Mouse (Mus musculus) liver, embryonic 13.5 days (tissue): ENCODE data around the gene Actn4. TPM values are rescaled to one million over a fixed set of nuclear protein-coding genes. Genes with fewer than 3 reads are reported as not detected.
A peak's percentile ranks its signal among the peaks of the same experiment; 100 is the strongest.

Experiments
- ATAC-seq: fragments of 200-750 bp; cut with Nextera tagmentation; 2 replicates; pipeline ENCODE4 v1.8.0; 2017; ENCODE audit warnings: low read depth, mild to moderate bottlenecking, moderate number of reproducible peaks, moderate library complexity
- DNase-seq: peaks from one replicate; pipeline ENCODE4 v3.0.0; 2022
- H3K27ac ChIP-seq: fragments of 300-500 bp; sonication (generic); 2 replicates; pipeline ENCODE4 v1.5.1; 2015; ENCODE audit warnings: moderate library complexity, mild to moderate bottlenecking, inconsistent platforms
- H3K27me3 ChIP-seq: fragments of 300-500 bp; sonication (generic); 2 replicates; pipeline ENCODE4 v1.6.1; 2015; ENCODE audit warnings: mild to moderate bottlenecking, inconsistent platforms
- H3K36me3 ChIP-seq: fragments of 300-500 bp; sonication (generic); 2 replicates; pipeline ENCODE4 v1.6.1; 2015; ENCODE audit warnings: mild to moderate bottlenecking, inconsistent platforms
- H3K4me1 ChIP-seq: fragments of 300-500 bp; sonication (generic); replicated peaks from 2 replicates; pipeline ENCODE4 v1.6.1; 2015; ENCODE audit warnings: inconsistent platforms
- H3K4me2 ChIP-seq: fragments of 300-500 bp; sonication (generic); 2 replicates; pipeline ENCODE4 v1.6.1; 2015; ENCODE audit warnings: inconsistent platforms, mild to moderate bottlenecking, moderate library complexity
- H3K4me3 ChIP-seq: fragments of 300-500 bp; sonication (generic); replicated peaks from 2 replicates; pipeline ENCODE4 v1.5.1; 2015; ENCODE audit warnings: mild to moderate bottlenecking, inconsistent platforms
- H3K9ac ChIP-seq: fragments of 300-500 bp; sonication (generic); 2 replicates; pipeline ENCODE4 v1.6.1; 2015; ENCODE audit warnings: mild to moderate bottlenecking, inconsistent platforms
- H3K9me3 ChIP-seq: fragments of 300-500 bp; sonication (generic); replicated peaks from 2 replicates; pipeline ENCODE4 v1.6.1; 2016; ENCODE audit warnings: inconsistent platforms
- WGBS: fragments of 180-500 bp; shearing (Covaris S2); methylation state at CpG from one replicate; pipeline ENCODE4 v1.1.7; 2015; ENCODE audit not compliant: insufficient replicate concordance; 5-methylcytosine and 5-hydroxymethylcytosine counted together
- polyA plus RNA-seq: library from polyadenylated mRNA; unstranded; fragments of >200 nt; fragmentation: Nextera tagmentation; extraction: Ambion mirVana; gene quantifications from 2 replicates; pipeline ENCODE4 v1.2.1, GENCODE M21; 2015

Gene Actn4
- polyA plus RNA-seq, 1 experiment from 2014 or later, result 116 TPM

DNA sequence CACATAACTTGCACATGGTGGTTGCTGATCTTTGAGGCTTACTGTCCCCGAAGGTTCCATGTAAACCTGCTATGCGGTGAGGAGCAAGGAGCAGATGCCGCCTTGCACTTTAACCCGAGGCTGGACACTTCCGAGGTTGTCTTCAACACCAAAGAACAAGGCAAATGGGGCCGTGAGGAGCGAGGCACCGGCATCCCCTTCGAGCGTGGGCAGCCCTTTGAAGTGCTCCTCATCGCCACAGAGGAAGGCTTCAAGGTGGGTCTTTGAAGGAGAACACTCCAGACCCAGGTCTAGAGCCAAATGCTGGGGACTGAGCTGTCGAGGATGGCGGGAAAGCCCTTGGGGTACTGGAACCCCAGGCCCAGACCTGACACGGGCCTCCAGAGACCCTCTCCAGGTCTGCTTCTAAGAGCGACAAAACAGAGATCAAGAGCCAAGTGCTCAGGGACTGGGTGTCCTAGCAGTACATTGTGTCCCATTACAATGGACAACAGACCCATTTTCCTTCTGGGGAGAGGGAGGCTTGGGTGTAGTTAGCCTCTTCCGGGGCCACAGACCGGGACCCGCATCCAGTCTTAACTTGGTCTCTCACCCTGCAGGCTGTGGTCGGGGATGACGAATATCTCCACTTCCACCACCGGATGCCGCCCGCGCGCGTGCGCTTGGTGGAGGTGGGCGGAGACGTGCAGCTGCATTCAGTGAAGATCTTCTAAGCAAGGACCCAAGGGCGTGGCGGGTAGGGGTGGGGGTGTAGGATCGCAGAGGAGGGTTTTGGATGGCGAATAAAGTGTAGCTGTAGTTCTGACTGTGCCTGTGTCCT is 96.4 kb downstream of the Actn4 start:
- peak overlapping the region; percentile 66 for H3K4me2 ChIP-seq
- H3K27me3 ChIP-seq, result no peaks in the 10 kb centered on the region
- peaks cover 4% of the 10 kb centered on the region; the same call in 1 of the 2 replicates for H3K9me3 ChIP-seq
- DNase-seq, result peak; percentile 85
- peak; percentile 79 for ATAC-seq
- peak overlapping the region; percentile 38 for H3K4me3 ChIP-seq
- H3K9ac ChIP-seq, result peak overlapping the region; percentile 60
- peaks cover 39% of the 10 kb centered on the region for H3K4me1 ChIP-seq
- H3K27ac ChIP-seq, result peak overlapping the region; percentile 66
- WGBS, result 32% methylated on average over 33 of the region's 33 CpGs
- no peaks in the 10 kb centered on the region for H3K36me3 ChIP-seq

DNA sequence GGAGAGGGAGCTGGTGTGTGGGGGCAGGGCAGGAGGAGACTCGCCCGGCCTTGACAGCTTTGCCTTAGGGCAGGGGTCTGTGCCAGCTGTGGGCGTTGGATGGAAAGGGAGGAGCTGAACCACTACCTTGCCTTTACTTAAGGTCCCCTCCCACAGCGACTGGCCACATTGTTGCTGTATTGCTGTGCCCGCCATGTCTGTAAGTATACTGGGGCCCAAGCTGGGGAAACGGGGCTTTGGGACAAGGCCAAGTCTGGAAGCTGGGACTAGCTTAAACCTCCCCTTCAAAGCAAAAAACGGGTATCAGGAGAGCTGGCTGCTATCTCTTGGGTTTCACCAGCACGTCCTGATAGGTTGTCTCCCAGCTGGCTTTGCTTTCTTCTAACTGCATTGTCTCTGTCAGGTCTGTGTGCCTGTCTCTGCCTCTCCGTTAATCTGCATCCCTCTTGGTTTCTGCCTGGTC is 97.8 kb downstream of the Actn4 start:
- Histone ChIP-seq H3K4me3 (no peak overlapping the region), H3K4me2 (no peak overlapping the region), H3K9me3 (peaks cover 4% of the 10 kb centered on the region; the same call in 1 of the 2 replicates), H3K36me3 (no peaks in the 10 kb centered on the region), H3K27ac (no peak overlapping the region), H3K9ac (no peak overlapping the region), H3K4me1 (peaks cover 39% of the 10 kb centered on the region), H3K27me3 (no peaks in the 10 kb centered on the region)
- DNase-seq (no peak), ATAC-seq (no peak)
- WGBS, result 50% methylated on average over 9 of the region's 9 CpGs

DNA sequence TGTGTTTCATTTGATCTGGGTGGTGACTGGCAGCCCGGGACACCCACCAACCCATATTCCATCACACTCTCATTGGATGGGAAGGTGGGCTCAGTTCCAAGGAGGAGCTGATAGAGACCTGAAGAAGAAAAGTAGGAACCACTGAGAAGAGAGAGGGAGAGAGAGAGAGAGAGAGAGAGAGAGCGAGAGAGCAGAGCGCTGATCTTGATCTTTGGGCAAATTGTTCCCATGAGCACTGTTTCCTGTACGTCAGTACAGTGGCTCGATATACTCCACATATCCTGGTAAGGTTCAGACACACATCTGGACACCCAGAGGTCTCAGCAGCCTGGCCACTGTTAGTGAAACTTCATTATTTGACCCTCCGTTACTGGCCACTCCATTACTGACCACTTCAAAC is 98.6 kb downstream of the Actn4 start, which contains the start of gene Lgals7:
TSS of gene Lgals7 (plus strand) at position 314 of the 400 bp plus-strand sequence.
- Histone ChIP-seq H3K27ac (no peak within 1 kb of the TSS), H3K4me2 (no peak within 1 kb of the TSS)

DNA sequence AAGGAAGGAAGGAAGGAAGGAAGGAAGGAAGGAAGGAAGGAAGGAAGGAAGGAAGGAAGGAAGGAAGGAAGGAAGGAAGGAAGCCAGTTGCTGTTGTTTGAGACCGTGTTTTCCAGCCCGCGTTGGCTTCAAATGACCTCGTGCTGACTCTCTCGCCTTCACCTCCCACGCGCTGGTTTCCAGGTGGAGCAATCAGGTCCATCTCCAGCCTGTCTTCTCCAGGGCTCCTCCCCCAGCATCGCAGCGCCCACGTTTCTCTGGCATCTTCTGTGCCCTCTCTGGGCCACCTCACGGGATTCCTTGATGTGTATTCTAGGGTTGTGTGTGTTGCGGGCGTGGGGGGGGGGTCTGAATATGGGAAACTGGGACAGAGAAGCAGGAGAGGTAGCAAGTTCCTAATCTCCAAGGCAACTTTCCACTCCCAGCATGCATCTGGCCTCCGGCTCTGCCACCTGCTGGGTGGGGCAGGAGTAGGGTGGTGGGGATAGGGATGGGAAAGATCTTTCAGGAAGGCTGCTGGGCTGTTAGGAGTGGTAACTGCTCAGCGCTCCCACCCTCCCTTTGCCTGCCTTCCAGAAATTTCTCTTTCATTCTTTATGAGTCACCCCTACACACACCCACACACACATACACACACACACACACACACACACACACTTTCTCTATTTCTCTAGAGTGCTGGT is 99.2 kb downstream of the Actn4 start:
- WGBS, result 74% methylated on average over 15 of the region's 15 CpGs
- Histone ChIP-seq H3K9me3 (peaks cover 4% of the 10 kb centered on the region; the same call in 1 of the 2 replicates), H3K4me1 (peaks cover 39% of the 10 kb centered on the region), H3K9ac (no peak overlapping the region), H3K4me2 (no peak overlapping the region), H3K4me3 (no peak overlapping the region), H3K27me3 (no peaks in the 10 kb centered on the region), H3K27ac (no peak overlapping the region), H3K36me3 (no peaks in the 10 kb centered on the region)
- ATAC-seq (no peak), DNase-seq (no peak)

More for the DNA sequence above, 98.6 kb downstream of the Actn4 start, which contains the start of gene Lgals7:
- Histone ChIP-seq H3K9me3 (peaks cover 4% of the 10 kb centered on the region; the same call in 1 of the 2 replicates), H3K9ac (no peak within 1 kb of the TSS), H3K27me3 (no peaks in the 10 kb centered on the region), H3K4me3 (no peak within 1 kb of the TSS), H3K36me3 (no peaks in the 10 kb centered on the region), H3K4me1 (peaks cover 39% of the 10 kb centered on the region)
- ATAC-seq (no peak), DNase-seq (no peak)
- WGBS, result 66% methylated on average over 6 of the region's 6 CpGs

DNA sequence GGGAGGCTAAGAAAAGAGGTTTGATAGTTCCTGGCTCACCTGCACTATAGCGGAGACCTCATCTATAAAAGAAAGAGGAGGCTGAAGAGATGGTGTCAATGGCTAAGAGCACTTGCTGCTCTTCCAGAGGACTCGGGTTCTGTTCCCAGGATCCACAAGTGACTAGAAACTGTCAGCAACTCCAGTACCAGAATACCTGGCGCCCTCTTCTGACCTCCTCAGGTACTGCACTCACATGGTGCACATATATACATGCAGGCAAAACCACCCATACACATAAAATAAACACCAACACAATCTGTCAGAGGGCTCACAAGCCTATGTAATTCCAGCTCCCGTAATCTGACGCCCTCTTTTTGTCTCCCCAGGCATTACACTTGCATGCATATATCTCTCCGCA is 101.2 kb downstream of the Actn4 start:
- no peaks in the 10 kb centered on the region for H3K27me3 ChIP-seq
- DNase-seq, result no peak
- H3K36me3 ChIP-seq, result no peaks in the 10 kb centered on the region
- no peak for ATAC-seq
- peaks cover 4% of the 10 kb centered on the region; the same call in 1 of the 2 replicates for H3K9me3 ChIP-seq
- H3K4me1 ChIP-seq, result peaks cover 21% of the 10 kb centered on the region
- H3K4me3 ChIP-seq, result no peak overlapping the region
- no peak overlapping the region for H3K27ac ChIP-seq
- no peak overlapping the region for H3K4me2 ChIP-seq
- 78% methylated on average over 6 of the region's 6 CpGs for WGBS
- no peak overlapping the region for H3K9ac ChIP-seq

DNA sequence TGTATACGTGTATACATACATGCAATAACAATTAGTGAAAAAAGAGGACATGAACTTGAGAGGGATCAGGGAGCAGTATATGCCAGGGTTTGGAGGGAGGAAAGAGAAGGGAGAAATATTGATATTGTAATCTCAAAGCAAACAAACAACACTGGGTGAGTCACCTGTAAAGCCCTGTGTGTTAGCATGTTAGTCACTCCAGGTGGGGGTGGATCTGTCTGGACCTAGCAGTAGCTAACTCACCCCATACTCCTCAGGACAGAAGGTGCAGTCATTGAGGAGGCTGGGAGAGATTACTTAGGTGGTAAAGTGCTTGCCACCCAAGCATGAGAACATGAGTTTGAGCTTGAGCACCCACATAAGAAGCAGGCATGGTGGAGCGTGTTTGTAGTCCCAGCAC is 102.2 kb downstream of the Actn4 start:
- Histone ChIP-seq H3K27ac (no peak overlapping the region), H3K27me3 (no peaks in the 10 kb centered on the region), H3K4me3 (no peak overlapping the region), H3K9me3 (peaks cover 4% of the 10 kb centered on the region; the same call in 1 of the 2 replicates), H3K4me1 (peaks cover 13% of the 10 kb centered on the region), H3K9ac (no peak overlapping the region), H3K4me2 (no peak overlapping the region), H3K36me3 (no peaks in the 10 kb centered on the region)
- 79% methylated on average over 2 of the region's 2 CpGs for WGBS
- DNase-seq, result no peak
- ATAC-seq, result no peak

DNA sequence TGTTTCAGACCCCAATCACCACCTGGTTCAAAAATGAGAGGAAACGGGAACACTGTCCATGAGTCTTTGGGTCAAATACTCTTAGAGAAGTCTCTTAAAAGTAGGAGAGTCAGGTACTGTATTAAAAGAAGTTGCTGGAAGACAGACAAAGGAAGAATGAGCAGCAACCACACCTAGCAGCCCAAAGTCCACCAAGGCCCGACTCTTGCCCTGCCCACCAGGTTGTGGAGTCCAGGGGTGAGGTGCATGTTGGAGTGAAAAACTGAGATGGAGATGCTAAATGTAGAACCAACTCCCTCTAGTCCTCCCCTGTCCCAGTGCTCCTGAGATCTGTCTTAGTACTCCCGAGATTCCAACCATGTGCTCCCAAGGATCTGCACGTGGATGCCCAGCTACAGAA is 111.5 kb downstream of the Actn4 start:
- no peak overlapping the region for H3K4me3 ChIP-seq
- no peak overlapping the region for H3K4me2 ChIP-seq
- WGBS, result 61% methylated on average over 4 of the region's 4 CpGs
- H3K36me3 ChIP-seq, result no peaks in the 10 kb centered on the region
- no peak overlapping the region for H3K27ac ChIP-seq
- no peaks in the 10 kb centered on the region for H3K4me1 ChIP-seq
- ATAC-seq (no peak), DNase-seq (no peak)
- H3K27me3 ChIP-seq, result no peaks in the 10 kb centered on the region
- H3K9me3 ChIP-seq, result no peaks in the 10 kb centered on the region
- H3K9ac ChIP-seq, result no peak overlapping the region

DNA sequence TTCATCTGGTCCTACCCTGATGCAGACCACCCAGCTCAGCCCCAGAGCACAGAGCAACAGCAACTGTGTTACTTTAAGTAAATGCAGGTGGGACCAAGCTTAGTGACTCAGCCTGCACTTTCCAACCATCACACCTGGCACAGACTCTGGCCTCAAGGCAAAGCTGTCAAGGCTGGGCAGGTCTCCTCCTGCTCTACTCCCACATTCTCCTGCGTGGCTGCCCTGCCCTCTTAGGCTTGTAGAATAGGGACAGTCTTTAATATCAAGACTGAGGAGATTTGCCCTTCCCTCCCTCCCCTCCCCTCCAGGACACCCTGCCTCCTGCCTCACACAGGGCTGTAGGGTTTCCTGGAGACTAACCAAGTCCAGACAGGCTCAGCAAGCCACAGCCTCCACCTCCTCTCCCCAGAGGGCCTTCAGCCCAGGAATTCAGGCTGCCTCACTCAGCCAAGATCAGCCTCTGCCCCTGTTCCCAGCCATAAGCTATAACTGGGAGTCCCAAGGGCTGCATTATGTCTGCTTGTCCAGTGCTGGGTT is 112.4 kb downstream of the Actn4 start:
- no peaks in the 10 kb centered on the region for H3K4me1 ChIP-seq
- H3K27me3 ChIP-seq, result no peaks in the 10 kb centered on the region
- H3K4me3 ChIP-seq, result no peak overlapping the region
- WGBS, result 47% methylated on average over 1 of the region's 1 CpGs
- no peak for ATAC-seq
- H3K36me3 ChIP-seq, result no peaks in the 10 kb centered on the region
- H3K9me3 ChIP-seq, result no peaks in the 10 kb centered on the region
- H3K4me2 ChIP-seq, result no peak overlapping the region
- H3K9ac ChIP-seq, result no peak overlapping the region
- DNase-seq, result no peak
- no peak overlapping the region for H3K27ac ChIP-seq

DNA sequence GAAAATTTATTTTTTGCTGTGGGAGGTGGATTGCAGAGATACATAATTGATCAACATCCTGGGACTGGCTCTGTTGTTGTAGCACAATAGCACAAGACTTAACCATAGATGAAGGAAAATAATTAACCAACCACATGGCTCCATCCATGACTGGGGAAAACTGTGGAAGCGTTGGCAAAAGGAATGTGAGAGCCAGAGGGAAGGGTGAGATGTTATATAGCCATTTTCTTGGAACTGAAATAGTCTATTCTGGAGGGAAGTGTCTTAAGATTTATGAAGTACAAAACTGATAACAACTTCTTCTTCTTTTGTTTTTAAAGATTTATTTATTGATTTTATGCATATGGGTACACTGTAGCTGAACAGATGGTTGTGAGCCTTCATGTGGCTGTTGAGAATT is 114.9 kb downstream of the Actn4 start:
- WGBS, result 60% methylated on average over 1 of the region's 1 CpGs
- no peak overlapping the region for H3K4me2 ChIP-seq

More for the DNA sequence above, 114.9 kb downstream of the Actn4 start:
- ATAC-seq (no peak), DNase-seq (no peak)
- Histone ChIP-seq H3K9ac (no peak overlapping the region), H3K27ac (no peak overlapping the region), H3K27me3 (no peaks in the 10 kb centered on the region), H3K36me3 (no peaks in the 10 kb centered on the region), H3K9me3 (no peaks in the 10 kb centered on the region), H3K4me3 (no peak overlapping the region), H3K4me1 (no peaks in the 10 kb centered on the region)
